Mouse (Mus musculus) CH12.LX (cell line): ENCODE data around the gene Fpgs. TPM values are rescaled to one million over a fixed set of nuclear protein-coding genes. Genes with fewer than 3 reads are reported as not detected.

ENCODE experiments used
- DNase-seq: peaks from one replicate; pipeline ENCODE4 v3.0.0-alpha.2; 2013; ENCODE audit errors: extremely low read depth
- H3K27ac ChIP-seq: 2 replicates; pipeline ENCODE4 v1.5.1; 2012; ENCODE audit warnings: low read depth, mild to moderate bottlenecking, control low read depth, moderate library complexity; ENCODE audit not compliant: insufficient read depth
- H3K27me3 ChIP-seq: replicated peaks from 2 replicates; pipeline ENCODE3; 2012; ENCODE audit warnings: inconsistent platforms
- H3K36me3 ChIP-seq, 2 experiments: replicated peaks in 1 of 2; 2 replicates each; pipeline versions ENCODE3 to v1.6.1; 2012; ENCODE audit warnings: inconsistent platforms in 1 of 2, low read length in 1 of 2, mild to moderate bottlenecking in 1 of 2, mixed read lengths in 1 of 2, moderate library complexity in 1 of 2; ENCODE audit not compliant: control insufficient read depth in 1 of 2, insufficient read depth in 1 of 2
- H3K4me1 ChIP-seq, 2 experiments: 2 replicates each; pipeline ENCODE4 v1.6.1; 2012; ENCODE audit warnings: inconsistent platforms in 1 of 2, moderate library complexity in 1 of 2; ENCODE audit not compliant: insufficient read depth in 2 of 2, control insufficient read depth in 1 of 2
- H3K4me2 ChIP-seq: 2 replicates; pipeline ENCODE4 v1.6.1; 2012; ENCODE audit warnings: low read depth, mild to moderate bottlenecking, control low read depth; ENCODE audit not compliant: poor library complexity, insufficient read depth, severe bottlenecking
- H3K4me3 ChIP-seq, 3 experiments: fragments of 150-350 bp in 1 of 3; sonication (generic) in 1 of 3; replicated peaks in 1 of 3; 2 replicates each; pipeline versions ENCODE3 to v1.5.1; 2011 to 2012; ENCODE audit warnings: low read depth in 2 of 3, low read length in 2 of 3, mild to moderate bottlenecking in 2 of 3, moderate library complexity in 2 of 3, control low read depth in 1 of 3, improper control_type of control experiment in 1 of 3, inconsistent platforms in 1 of 3, mixed read lengths in 1 of 3; ENCODE audit not compliant: poor library complexity in 1 of 3
- H3K79me2 ChIP-seq: replicated peaks from 2 replicates; pipeline ENCODE4 v1.6.1; 2012; ENCODE audit warnings: mild to moderate bottlenecking, moderate library complexity; ENCODE audit not compliant: control insufficient read depth, poor library complexity, insufficient read depth, severe bottlenecking; ENCODE audit errors: extremely low read depth
- H3K9ac ChIP-seq: 2 replicates; pipeline ENCODE4 v1.6.1; 2012; ENCODE audit warnings: low read depth, mild to moderate bottlenecking, control low read depth, moderate library complexity; ENCODE audit not compliant: insufficient read depth
- H3K9me3 ChIP-seq: replicated peaks from 2 replicates; pipeline ENCODE3; 2012; ENCODE audit warnings: low read length, inconsistent platforms, mixed read lengths
- BHLHE40 ChIP-seq: IDR thresholded peaks from 2 replicates; pipeline ENCODE4 v1.6.1; 2011; ENCODE audit warnings: mild to moderate bottlenecking, low read depth, low read length, improper control_type of control experiment
- CHD2 ChIP-seq: IDR thresholded peaks from 2 replicates; pipeline ENCODE4 v1.6.1; 2011; ENCODE audit warnings: low read length, improper control_type of control experiment
- CTCF ChIP-seq, 2 experiments: IDR thresholded peaks in 1 of 2; conservative IDR thresholded peaks in 1 of 2; 2 replicates each; pipeline ENCODE4 v1.5.1; 2011 to 2012; ENCODE audit warnings: low read depth in 2 of 2, low read length in 2 of 2, improper control_type of control experiment in 1 of 2, inconsistent platforms in 1 of 2, mild to moderate bottlenecking in 1 of 2, moderate library complexity in 1 of 2
- E2F4 ChIP-seq: IDR thresholded peaks from 2 replicates; pipeline ENCODE4 v1.6.1; 2011; ENCODE audit warnings: low read depth, low read length, improper control_type of control experiment; ENCODE audit not compliant: insufficient replicate concordance
- EP300 ChIP-seq: IDR thresholded peaks from 2 replicates; pipeline ENCODE4 v1.6.1; 2011; ENCODE audit warnings: low read length, improper control_type of control experiment
- GABPA ChIP-seq: IDR thresholded peaks from 2 replicates; pipeline ENCODE4 v1.6.1; 2012; ENCODE audit warnings: low read depth, low read length, improper control_type of control experiment, inconsistent platforms; ENCODE audit not compliant: insufficient replicate concordance
- HCFC1 ChIP-seq: IDR thresholded peaks from 2 replicates; pipeline ENCODE4 v1.6.1; 2012; ENCODE audit warnings: low read depth, mild to moderate bottlenecking, inconsistent platforms, low read length, improper control_type of control experiment
- IRF4 ChIP-seq: IDR thresholded peaks from 2 replicates; pipeline ENCODE4 v1.6.1; 2014; ENCODE audit warnings: low read depth, mild to moderate bottlenecking, inconsistent platforms, low read length, improper control_type of control experiment
- JUN ChIP-seq: IDR thresholded peaks from 2 replicates; pipeline ENCODE4 v1.6.1; 2011; ENCODE audit warnings: low read depth, mild to moderate bottlenecking, low read length, improper control_type of control experiment, moderate library complexity; ENCODE audit not compliant: insufficient read depth
- KAT2A ChIP-seq: IDR thresholded peaks from 2 replicates; pipeline ENCODE4 v1.6.1; 2012; ENCODE audit warnings: low read length, improper control_type of control experiment, inconsistent platforms; ENCODE audit not compliant: insufficient replicate concordance
- MAFK ChIP-seq: IDR thresholded peaks from 2 replicates; pipeline ENCODE4 v1.6.1; 2011; ENCODE audit warnings: low read length, improper control_type of control experiment; ENCODE audit not compliant: insufficient replicate concordance
- MAX ChIP-seq: IDR thresholded peaks from 2 replicates; pipeline ENCODE4 v1.6.1; 2011; ENCODE audit warnings: low read length, improper control_type of control experiment
- MEF2A ChIP-seq: IDR thresholded peaks from 2 replicates; pipeline ENCODE4 v1.6.1; 2014; ENCODE audit warnings: low read depth, mild to moderate bottlenecking, inconsistent platforms, low read length, improper control_type of control experiment, borderline replicate concordance
- NELFE ChIP-seq: IDR thresholded peaks from 2 replicates; pipeline ENCODE4 v1.6.1; 2011; ENCODE audit warnings: low read depth, low read length, improper control_type of control experiment
- PAX5 ChIP-seq: IDR thresholded peaks from 2 replicates; pipeline ENCODE4 v1.6.1; 2012; ENCODE audit warnings: low read length, inconsistent platforms, mixed read lengths
- POLR2A ChIP-seq: IDR thresholded peaks from 2 replicates; pipeline ENCODE4 v1.6.1; 2011; ENCODE audit warnings: low read depth, mild to moderate bottlenecking, improper control_type of control experiment, low read length
- POLR2AphosphoS2 ChIP-seq: IDR thresholded peaks from 2 replicates; pipeline ENCODE4 v1.6.1; 2011; ENCODE audit warnings: low read depth, low read length, improper control_type of control experiment
- RAD21 ChIP-seq: IDR thresholded peaks from 2 replicates; pipeline ENCODE4 v1.6.1; 2011; ENCODE audit warnings: low read depth, mild to moderate bottlenecking, low read length, improper control_type of control experiment, moderate library complexity
- SIN3A ChIP-seq: IDR thresholded peaks from 2 replicates; pipeline ENCODE4 v1.6.1; 2012; ENCODE audit warnings: low read length, improper control_type of control experiment, inconsistent platforms
- SMC3 ChIP-seq: IDR thresholded peaks from 2 replicates; pipeline ENCODE4 v1.6.1; 2011; ENCODE audit warnings: low read depth, low read length, improper control_type of control experiment
- TBP ChIP-seq: conservative IDR thresholded peaks from 2 replicates; pipeline ENCODE4 v1.6.1; 2011; ENCODE audit warnings: low read depth, low read length, improper control_type of control experiment
- TCF12 ChIP-seq: IDR thresholded peaks from 2 replicates; pipeline ENCODE4 v1.6.1; 2014; ENCODE audit warnings: low read depth, mild to moderate bottlenecking, inconsistent platforms, low read length, improper control_type of control experiment
- UBTF ChIP-seq: IDR thresholded peaks from 2 replicates; pipeline ENCODE4 v1.6.1; 2012; ENCODE audit warnings: low read depth, mild to moderate bottlenecking, inconsistent platforms, low read length, improper control_type of control experiment, moderate library complexity
- USF2 ChIP-seq: conservative IDR thresholded peaks from 2 replicates; pipeline ENCODE4 v1.6.1; 2011; ENCODE audit warnings: low read depth, low read length, improper control_type of control experiment
- ZKSCAN1 ChIP-seq: IDR thresholded peaks from 2 replicates; pipeline ENCODE4 v1.6.1; 2012; ENCODE audit warnings: low read depth, inconsistent platforms, low read length, improper control_type of control experiment, borderline replicate concordance
- ZMIZ1 ChIP-seq: IDR thresholded peaks from 2 replicates; pipeline ENCODE4 v1.6.1; 2012; ENCODE audit warnings: low read depth, mild to moderate bottlenecking, inconsistent platforms, low read length, improper control_type of control experiment
- ZNF384 ChIP-seq: IDR thresholded peaks from 2 replicates; pipeline ENCODE4 v1.6.1; 2012; ENCODE audit warnings: low read depth, low read length, improper control_type of control experiment, inconsistent platforms
- dilution Hi-C: fragments of 300-500 bp; cut with MboI; formaldehyde crosslinking; loops from 2 replicates; pipeline ENCODE4 v1.14.3; 2020; ENCODE audit warnings: low sequenced_read_pairs; ENCODE audit not compliant: extremely low pct_unique_long_range_greater_than_20kb, extremely low pct_ligation_motif_present
- in situ Hi-C: fragments of 300-500 bp; cut with MboI; formaldehyde crosslinking; loops from 3 replicates; pipeline ENCODE4 v1.14.3; 2019; ENCODE audit warnings: low sequenced_read_pairs, low pct_ligation_motif_present, low pct_unique_long_range_greater_than_20kb, mixed read lengths
- polyA plus RNA-seq: library from polyadenylated mRNA; unstranded; fragments of >175 nt; gene quantifications from 2 replicates; pipeline ENCODE4 v1.2.1, GENCODE M21; 2012; ENCODE audit warnings: low read depth; ENCODE audit not compliant: insufficient read length
- total RNA-seq, 2 experiments: library from RNA; depleted of rRNA; stranded (reverse); fragments of 300-350 nt in 1 of 2; fragments of >200 nt in 1 of 2; gene quantifications; 2 replicates each; pipeline ENCODE4 v1.2.3; 2012 to 2014

Gene Fpgs
- total and polyA plus RNA-seq, 3 experiments, result 31.8 to 59.2 (median 41.8) TPM

DNA sequence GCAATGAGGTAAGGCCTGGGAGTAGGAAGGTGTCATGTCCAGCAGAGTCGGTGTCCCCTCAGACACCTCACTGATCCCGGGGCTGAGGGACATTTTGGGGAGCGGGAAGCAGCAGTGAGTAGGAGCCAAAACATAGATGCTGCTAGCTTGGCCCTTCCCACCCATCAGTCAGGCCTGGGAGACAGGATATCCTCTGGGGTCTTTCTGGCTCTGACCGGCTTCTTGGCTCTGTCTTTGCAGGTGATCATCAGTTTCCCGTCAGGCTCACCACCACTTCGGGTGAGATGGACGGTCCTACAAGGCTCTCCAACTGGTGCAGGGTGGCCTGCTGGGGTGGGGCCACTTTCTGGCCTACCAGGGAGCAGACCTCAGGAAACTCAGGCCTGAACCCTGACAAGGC is 26.3 kb downstream of the Fpgs start:
- Histone ChIP-seq H3K36me3 (peaks cover 2 to 29% of the 10 kb centered on the region in 2 experiments), H3K4me1 (peaks cover 9 to 16% of the 10 kb centered on the region in 2 experiments), H3K9me3 (peaks cover 5% of the 10 kb centered on the region), H3K9ac (no peak overlapping the region), H3K27me3 (no peaks in the 10 kb centered on the region), H3K4me3 (no peak overlapping the region), H3K27ac (no peak overlapping the region), H3K4me2 (no peak overlapping the region), H3K79me2 (no peaks in the 10 kb centered on the region)
- dilution Hi-C loops, result no loop called here
- in situ Hi-C loops, result no loop called here
- no peak for DNase-seq
- TF ChIP-seq UBTF (no peak), SIN3A (no peak), MEF2A (no peak), POLR2AphosphoS2 (no peak), PAX5 (no peak), GABPA (no peak), POLR2A (no peak), ZNF384 (no peak), SMC3 (no peak), TBP (no peak), EP300 (no peak), MAFK (no peak), E2F4 (no peak), TCF12 (no peak), ZKSCAN1 (no peak), JUN (no peak), HCFC1 (no peak)

DNA sequence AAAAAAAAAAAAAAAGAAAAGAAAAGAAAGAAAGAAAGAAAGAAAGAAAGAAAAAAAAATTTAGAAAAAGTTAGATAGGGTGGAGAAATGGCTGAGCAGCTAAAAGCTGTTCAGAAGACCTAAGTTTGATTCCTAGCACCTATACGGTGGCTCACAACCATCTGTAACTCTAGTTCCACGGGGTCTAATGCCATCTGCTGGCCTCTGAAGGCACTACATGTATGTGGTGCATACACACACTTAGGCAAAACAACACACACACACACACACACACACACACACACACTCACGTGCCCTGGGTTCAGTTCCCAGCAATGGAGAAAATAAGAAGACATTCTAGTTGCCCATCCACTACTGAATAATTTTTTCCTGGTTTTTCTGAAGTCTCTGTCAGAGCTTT is 27.1 kb downstream of the Fpgs start:
- Histone ChIP-seq H3K27me3 (no peaks in the 10 kb centered on the region), H3K9me3 (peaks cover 5% of the 10 kb centered on the region), H3K4me3 (no peak overlapping the region), H3K27ac (no peak overlapping the region), H3K36me3 (peaks cover 0 to 20% of the 10 kb centered on the region in 2 experiments), H3K79me2 (no peaks in the 10 kb centered on the region), H3K4me1 (peaks cover 11% of the 10 kb centered on the region in 2 experiments), H3K4me2 (no peak overlapping the region)
- in situ Hi-C loops, result no loop called here
- no peak for DNase-seq
- dilution Hi-C loops, result no loop called here
- TF ChIP-seq CHD2, result no peak
- TF ChIP-seq ZMIZ1, result no peak
- no peak for TF ChIP-seq EP300
- TF ChIP-seq TCF12, result no peak
- no peak for TF ChIP-seq MAX
- TF ChIP-seq USF2, result no peak
- TF ChIP-seq SIN3A, result no peak
- peak in 1 of 2 experiments; percentile 40; a peak in 1 of 4 replicates for TF ChIP-seq CTCF (conservative IDR thresholded peaks at IDR 0.05 in 1 of 2, IDR thresholded peaks at IDR 0.05 in 1 of 2; ENCODE audit: low read depth in 2 of 2, low read length in 2 of 2)
- TF ChIP-seq RAD21, result peak; percentile 12
- TF ChIP-seq SMC3, result peak; percentile 22; the same call in 1 of the 2 replicates
- no peak for TF ChIP-seq KAT2A
- TF ChIP-seq NELFE, result no peak
- TF ChIP-seq BHLHE40, result no peak
- TF ChIP-seq MEF2A, result no peak
- no peak for TF ChIP-seq IRF4
- TF ChIP-seq, all 38 proteins: peak for 3
- no peak overlapping the region for H3K9ac ChIP-seq
